Mouse (Mus musculus) thymus, adult 18-20 months (tissue): ENCODE results near the gene Alpl.

ENCODE experiments used
- DNase-seq, 2 experiments: peaks; one replicate each; pipeline ENCODE4 v3.0.0; 2022; ENCODE audit warnings: mixed read lengths in 2 of 2

Gene Alpl

GRCm38 (mm10) chr4:137732361-137732760 lies 63.8 kb downstream of the Alpl start:
- DNase-seq = no peak

GRCm38 (mm10) chr4:137731891-137732290 lies 64.3 kb downstream of the Alpl start:
- no peak for DNase-seq

GRCm38 (mm10) chr4:137730757-137731156 lies 65.4 kb downstream of the Alpl start:
- DNase-seq = no peak

DNA sequence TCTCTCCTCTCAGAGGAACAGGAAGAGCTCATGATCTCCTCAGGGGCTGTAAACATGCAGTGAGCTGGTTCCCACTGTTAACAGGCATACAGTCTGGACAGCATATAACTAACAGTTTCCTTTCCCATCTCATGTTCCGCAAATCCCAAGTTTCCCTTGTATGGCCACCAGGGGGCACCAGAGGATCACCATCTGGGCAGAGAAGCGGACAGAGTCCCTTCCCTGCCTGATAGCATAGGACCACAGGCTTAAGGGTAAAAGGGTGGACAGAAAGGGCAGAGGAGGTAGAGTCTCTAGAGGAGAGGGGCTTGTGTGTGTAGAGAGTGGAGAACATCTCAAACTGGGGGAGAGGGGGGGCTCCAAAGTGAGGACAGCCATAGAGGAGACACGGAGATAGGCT lies 66.0 kb downstream of the Alpl start:
- peak; percentile 35 to 51 for DNase-seq

DNA sequence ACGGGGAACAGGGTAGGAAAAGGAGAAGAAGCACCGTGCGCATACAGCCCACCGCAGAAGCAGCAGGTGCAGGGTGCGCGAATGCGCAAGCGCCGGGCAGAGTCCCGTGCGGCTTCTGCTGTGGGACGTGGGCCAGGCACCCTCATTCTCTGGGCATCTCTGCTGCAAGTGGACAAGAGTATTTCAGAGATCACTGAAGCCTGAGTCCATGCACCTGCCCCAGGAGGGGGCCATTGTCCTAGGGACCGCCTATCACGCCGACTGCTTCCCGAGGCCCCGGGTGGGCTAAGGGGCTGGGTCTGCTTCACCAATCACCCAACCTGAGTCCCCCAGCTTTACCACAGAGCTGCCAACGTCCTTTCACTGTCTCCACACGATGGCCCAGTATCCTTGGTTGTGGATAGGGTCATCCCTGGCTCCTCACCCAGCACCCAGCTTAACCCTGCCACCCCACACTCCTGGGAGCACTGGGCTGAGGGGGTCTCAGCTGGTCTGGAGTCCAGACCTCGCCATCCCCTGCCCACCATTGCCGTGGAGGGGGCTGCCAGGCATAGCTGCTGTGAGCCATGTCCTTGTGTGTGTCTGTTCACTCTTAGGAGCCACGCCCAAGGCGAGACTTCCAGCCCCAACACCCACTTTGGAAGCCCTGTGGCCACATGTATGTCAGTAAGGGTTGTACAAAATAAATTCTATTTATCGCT lies 66.9 kb downstream of the Alpl start:
- no peak for DNase-seq

- no peak for DNase-seq
Observed at GRCm38 (mm10) chr4:137728399-137729154, 67.6 kb downstream of the Alpl start.

DNA sequence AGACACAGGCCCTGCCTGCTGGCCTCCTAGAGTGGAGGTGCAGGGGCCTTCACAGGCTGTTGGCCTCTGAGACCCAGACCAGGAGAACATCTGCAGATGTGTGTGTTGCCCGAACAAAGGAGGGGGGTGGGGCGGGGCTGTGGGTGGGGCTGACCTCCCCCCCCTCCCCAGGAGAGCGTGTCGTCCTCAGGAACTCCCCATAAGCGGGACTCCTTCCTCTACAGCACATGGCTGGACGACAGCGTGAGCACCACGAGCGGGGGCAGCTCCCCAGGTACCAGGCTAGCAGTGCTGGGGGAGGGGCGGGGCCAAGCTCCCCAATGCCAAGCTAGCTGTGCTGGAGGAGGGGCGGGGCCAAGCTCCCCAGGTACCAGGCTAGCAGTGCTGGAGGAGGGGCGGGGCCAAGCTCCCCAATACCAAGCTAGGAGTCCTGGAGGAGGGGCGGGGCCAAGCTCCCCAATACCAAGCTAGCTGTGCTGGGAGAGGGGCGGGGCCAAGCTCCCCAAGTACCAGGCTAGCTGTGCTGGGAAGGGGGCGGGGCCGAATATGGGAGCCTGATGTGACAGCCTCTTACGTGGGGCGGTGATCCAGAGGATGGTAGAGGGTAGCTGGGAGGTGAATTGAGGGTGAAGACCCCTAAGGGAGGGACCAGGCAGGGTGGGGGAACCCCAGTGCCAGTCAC lies 68.5 kb downstream of the Alpl start:
- no peak for DNase-seq

GRCm38 (mm10) chr4:137726739-137727505 lies 69.3 kb downstream of the Alpl start:
- DNase-seq = no peak

- no peak for DNase-seq
Observed at GRCm38 (mm10) chr4:137725541-137726145, 70.5 kb downstream of the Alpl start.

GRCm38 (mm10) chr4:137724766-137725165 lies 71.4 kb downstream of the Alpl start:
- DNase-seq = no peak

DNA sequence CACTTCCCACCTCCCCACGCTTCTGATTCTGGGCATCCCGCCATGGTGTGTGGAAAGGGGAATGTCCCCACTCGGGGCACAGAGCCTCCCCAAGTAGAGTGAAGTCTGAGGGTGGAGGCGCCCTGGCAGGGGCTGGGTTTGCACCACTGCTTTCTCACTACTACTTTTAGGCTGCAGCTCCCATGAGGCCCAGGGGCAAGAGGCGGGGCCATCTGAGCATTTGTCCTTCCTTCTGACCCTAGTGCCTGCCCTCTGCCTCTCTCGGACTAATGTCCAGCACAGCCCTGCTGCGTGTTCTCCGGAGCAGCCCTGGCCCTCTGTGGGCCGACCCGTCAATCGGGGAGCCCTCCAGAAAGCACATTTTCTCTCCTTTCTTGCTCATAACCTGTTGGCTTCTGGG lies 72.0 kb downstream of the Alpl start:
- DNase-seq = no peak

GRCm38 (mm10) chr4:137723527-137723926 lies 72.7 kb downstream of the Alpl start:
- no peak for DNase-seq

- no peak for DNase-seq
Observed at GRCm38 (mm10) chr4:137722692-137723427, 73.3 kb downstream of the Alpl start.

DNA sequence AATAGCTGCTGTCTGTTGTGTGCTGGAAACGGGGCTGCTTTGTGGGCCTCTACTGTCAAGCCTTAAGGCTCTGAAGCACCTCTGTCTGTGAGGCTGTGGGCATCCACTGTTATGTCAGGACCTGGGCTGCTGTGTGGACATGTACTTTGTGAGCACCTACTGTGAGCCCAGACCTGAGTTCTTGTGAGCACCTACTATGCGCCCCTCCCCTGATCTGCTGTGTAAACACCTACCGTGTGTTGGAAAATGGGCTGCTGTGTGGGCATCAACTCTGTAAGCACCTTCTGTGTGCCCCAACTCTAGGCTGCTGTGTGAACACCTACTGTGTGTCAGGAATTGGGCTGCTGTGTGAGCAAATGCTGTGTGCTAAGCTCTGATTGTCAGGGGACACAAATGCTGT lies 74.0 kb downstream of the Alpl start:
- DNase-seq = no peak

GRCm38 (mm10) chr4:137721563-137721962 lies 74.6 kb downstream of the Alpl start:
- no peak for DNase-seq

DNA sequence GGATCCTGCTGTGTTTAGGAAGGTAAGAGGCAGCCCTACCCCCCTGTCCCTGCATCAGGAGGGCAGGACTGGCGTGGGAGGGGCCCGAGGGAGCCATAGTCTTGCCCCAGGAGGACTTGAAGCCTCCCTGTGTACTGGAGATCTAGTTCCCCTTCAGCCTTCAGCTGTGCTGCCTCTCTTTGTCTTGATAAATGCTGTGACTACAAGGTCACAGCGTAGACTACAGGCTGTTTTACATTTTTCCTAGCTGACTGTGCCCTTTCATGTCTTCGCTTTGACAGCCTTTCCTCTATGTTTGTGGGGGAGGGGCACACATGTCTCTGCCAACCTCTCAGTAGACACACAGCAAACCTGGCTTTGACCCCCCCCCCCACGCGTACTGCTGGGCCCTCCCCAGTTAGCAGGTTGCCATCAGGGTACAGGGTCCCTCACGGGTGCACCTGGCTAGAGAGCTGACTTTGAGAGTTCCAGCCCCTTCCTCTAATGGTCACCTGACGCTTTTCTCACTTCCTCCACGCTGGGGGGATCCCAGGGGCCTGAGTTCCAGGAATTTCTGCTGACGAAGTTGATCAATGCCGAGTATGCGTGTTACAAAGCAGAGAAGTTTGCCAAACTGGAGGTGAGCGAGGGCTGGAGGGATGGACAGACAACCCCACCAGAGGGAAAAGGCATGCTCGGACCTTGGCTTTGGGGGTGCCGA lies 76.7 kb downstream of the Alpl start:
- no peak for DNase-seq

DNA sequence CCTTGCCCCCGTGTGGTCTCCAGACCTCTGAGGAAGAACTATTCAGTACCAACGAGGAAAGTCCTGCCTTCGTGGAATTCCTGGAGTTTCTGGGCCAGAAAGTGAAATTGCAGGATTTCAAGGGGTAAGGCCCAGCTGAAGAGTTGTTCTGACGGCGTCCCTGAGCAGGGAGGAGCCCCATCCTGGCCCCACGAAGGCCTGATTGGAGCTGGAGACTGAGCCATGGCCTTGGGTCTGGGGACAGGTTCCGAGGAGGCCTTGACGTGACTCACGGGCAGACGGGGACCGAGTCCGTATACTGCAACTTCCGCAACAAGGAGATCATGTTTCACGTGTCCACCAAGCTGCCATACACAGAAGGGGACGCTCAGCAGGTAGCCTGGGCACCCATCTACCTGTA lies 78.5 kb downstream of the Alpl start:
- no peak for DNase-seq

GRCm38 (mm10) chr4:137717005-137717404 lies 79.2 kb downstream of the Alpl start:
- no peak for DNase-seq

GRCm38 (mm10) chr4:137714020-137714624 lies 82.1 kb downstream of the Alpl start:
- DNase-seq = no peak

DNA sequence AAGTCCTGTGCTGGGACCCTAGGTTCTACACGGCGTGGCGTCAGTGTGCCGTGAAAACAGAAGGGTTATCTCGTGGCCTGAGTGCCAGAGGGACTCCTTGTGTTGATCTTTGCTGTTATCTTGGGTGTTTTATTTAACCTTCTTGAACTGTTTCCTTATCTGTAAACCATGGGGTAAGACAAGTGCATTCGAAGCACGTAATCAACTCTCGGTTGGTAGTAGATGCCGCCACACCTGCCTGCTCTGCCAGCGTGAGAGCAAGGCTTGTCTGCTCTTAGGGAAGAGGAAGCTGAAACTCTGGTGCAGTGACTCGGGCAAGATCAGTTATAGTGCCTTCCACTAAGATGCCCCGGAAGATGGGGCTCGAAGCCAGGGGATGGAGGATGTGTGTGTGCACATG lies 83.2 kb downstream of the Alpl start:
- no peak for DNase-seq
